Mouse (Mus musculus): ENCODE measurements around the gene Timm10.
A peak's percentile ranks its signal among the peaks of the same experiment; 100 is the strongest.

Gene Timm10

GRCm38 (mm10) chr2:84859991-84860780 lies 33.4 kb downstream of the Timm10 start:
- no peak for DNase-seq (ENCODE audit: low spot score in 2 of 2)

- no peak for DNase-seq (ENCODE audit: low spot score in 2 of 2)
These were observed 34.6 kb downstream of the Timm10 start for GRCm38 (mm10) chr2:84861430-84861829.

- no peak for DNase-seq (ENCODE audit: low spot score in 2 of 2)
These were observed 35.4 kb downstream of the Timm10 start for GRCm38 (mm10) chr2:84862231-84862630.

DNA sequence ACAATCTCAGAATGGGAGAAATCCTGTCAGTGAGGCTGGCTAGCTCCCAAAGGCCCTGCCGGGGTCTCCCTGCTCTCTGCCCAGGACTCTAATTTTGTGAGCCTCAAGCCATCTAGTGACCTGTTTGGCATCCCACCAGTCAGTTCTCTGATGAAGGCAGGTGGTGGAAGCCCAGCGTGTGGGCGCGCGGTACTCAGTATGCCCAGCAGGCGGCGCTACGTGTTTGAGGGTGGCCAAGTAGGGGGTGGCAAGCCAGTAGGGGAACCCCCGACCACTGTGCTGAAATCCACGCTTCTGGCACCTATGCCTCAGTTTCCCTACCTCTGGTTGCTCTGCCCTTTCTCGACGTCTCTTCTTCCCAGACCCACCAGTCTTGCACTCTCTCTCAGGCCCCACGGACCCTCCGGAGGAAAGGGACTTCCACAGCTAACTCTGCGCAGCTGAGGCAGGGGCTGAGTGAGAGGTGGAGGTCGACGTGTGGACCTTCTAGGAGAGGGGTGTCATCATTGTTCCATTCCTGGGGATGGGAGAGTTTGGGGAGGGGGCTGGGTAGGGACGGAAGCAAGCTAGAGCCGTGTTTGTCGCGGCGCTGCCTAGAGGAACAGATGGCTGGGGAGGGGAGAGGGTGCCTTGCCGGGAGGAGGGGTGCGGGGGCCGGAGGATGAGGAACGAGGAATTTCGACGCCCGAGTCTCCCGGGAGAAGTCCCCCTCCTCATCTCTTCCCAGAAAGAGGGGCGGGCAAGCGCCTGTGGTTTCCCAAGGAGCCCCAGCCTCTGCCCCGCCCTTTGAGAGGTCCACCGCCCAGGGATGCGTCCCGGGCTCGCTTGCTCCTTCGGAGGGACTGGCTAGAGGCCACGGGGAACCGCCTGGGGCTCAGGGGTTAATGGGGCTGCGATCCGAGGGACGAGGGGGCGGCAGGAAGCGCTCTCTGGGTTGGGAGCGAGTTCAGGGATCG lies 39.1 kb downstream of the Timm10 start:
- DNase-seq (ENCODE audit: low spot score in 2 of 2) = peak in 1 of 2 experiments; percentile 66

DNA sequence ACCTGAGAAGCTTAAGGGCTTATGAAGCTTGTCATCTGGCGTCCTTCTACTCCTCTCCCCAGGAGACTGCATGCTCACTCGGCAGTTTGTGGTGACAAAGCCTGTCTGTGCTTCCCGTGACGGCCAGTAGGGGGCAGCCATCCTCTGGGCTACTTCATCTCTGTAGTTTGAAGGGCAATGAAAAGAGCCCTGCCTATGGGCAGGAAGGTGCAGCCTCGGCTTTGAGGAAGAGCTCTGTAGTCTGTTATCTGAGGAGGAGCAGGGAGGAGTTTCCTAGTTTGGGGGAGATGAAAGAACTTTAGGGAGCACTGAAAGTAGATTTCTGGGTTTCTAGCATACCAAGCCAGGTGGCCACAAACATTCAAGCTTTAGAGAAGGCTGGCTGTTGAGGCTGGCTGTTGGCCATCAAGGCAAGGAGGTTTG lies 41.7 kb downstream of the Timm10 start:
- peak in 1 of 2 experiments; percentile 81 for DNase-seq (ENCODE audit: low spot score in 2 of 2)

DNA sequence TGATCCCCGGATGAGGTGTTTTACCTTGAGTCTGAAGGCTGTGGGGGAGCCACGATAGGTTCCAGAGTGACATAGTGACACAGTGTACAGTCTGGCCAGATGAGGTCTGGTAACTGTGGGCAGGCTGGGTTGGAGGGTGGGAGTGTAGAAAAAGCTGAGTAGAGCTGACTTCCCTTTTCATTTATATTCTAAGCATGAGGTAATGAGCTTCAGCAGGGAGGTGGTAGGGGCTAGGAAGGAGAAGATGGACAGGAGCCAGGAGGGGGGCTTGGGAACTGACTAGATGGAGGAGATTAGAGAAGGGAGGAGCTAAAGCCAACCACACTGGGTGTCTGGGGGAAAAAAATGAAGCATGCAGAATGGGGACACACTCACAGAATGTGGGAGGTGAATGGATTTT lies 42.2 kb downstream of the Timm10 start:
- DNase-seq (ENCODE audit: low spot score in 2 of 2) = no peak

GRCm38 (mm10) chr2:84870623-84871160 lies 43.9 kb downstream of the Timm10 start:
- no peak for DNase-seq (ENCODE audit: low spot score in 2 of 2)

DNA sequence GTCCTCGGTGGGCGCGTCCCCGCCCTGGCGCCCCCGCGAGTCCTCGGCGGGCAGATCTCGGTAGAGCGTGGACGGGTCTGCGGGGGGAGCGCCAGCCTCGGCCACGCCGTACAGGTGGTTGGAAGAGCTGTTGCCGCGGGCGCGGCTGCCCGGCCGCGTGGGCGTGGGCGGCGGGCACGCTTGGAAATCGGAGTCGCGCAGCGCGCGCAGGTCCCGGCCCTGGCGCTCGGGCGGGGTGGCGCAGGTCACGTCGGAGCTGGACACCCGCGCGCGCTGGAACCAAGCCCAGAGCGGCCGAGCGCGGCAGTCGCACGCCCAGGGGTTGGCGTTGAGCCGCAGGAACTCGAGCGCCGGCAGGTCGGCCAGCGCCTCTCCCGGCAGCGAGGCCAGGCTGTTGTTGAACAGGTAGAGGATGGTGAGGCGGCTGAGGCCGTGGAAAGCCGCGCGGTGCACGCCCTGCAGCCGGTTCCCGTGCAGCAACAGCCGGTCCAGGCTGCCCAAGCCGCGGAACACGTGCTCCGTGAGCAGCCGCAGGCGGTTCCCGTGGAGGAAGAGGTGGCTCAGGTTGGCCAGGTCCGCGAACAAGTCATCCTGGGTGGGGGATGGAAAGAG lies 45.4 kb downstream of the Timm10 start:
- no peak for DNase-seq (ENCODE audit: low spot score in 2 of 2)

DNA sequence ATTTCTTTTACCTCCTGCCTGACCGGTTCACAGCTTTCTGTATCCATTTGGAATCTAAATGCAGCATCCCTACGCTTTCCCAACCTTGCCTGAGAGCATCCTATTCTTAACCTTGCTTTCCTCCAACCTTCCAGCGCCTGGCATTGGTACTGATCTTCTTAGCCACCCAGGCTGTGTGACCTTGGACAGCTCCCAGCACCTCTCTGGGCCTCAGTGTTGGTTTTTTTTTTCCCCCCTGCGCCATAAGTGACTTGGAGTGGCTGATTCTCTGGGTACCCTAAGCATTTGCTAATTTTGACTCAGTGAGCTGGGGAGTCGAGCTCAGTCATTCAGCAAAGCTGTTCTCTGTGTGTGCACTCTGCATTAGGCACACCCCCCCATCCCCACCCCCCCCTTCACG lies 49.0 kb downstream of the Timm10 start:
- no peak for DNase-seq (ENCODE audit: low spot score in 2 of 2)
